Mouse (Mus musculus): ENCODE results near the gene Olfr1281. TPM values are rescaled to one million over a fixed set of nuclear protein-coding genes. Genes with fewer than 3 reads are reported as not detected.

The Olfr1281 gene
- not detected for polyA plus RNA-seq (2014; fragmentation: Illumina TruSeq; extraction: RNeasy Lipid Tissue Mini Kit (QIAGEN cat#74804); ENCODE audit: low read depth, low replicate concordance)

GRCm38 (mm10) chr2:111326220-111326619 lies at the start of gene Olfr1281:
Olfr1281 (plus strand) TSS chr2:111326520.

GRCm38 (mm10) chr2:111289836-111290235 lies 36.5 kb upstream of the Olfr1281 start, which contains the start of gene Olfr1278:
Olfr1278 (plus strand) TSS chr2:111290136.

GRCm38 (mm10) chr2:111300374-111300773 lies 25.9 kb upstream of the Olfr1281 start, which contains the start of gene Olfr1279:
Olfr1279 (plus strand) TSS chr2:111300635.

GRCm38 (mm10) chr2:111313717-111314116 lies 12.6 kb upstream of the Olfr1281 start, which contains the start of gene Olfr1280:
Olfr1280 (plus strand) TSS chr2:111314017.

GRCm38 (mm10) chr2:111335976-111336375 lies 9.7 kb downstream of the Olfr1281 start, which contains the start of gene Olfr1282:
Olfr1282 (minus strand) TSS chr2:111336076.

GRCm38 (mm10) chr2:111366490-111366889 lies 40.2 kb downstream of the Olfr1281 start, which contains the start of gene Olfr1283:
Olfr1283 (plus strand) TSS chr2:111366790.

GRCm38 (mm10) chr2:111375222-111375621 lies 48.9 kb downstream of the Olfr1281 start, which contains the start of gene Olfr1284:
Olfr1284 (plus strand) TSS chr2:111375522.

Other genes with a start within 250 kb of the Olfr1281 start
- not detected for gene Gm13941, start 220.5 kb upstream of the Olfr1281 start, polyA plus RNA-seq (2014; fragmentation: Illumina TruSeq; extraction: RNeasy Lipid Tissue Mini Kit (QIAGEN cat#74804); ENCODE audit: low read depth, low replicate concordance)
- not detected for gene Gm15130, start 173.6 kb upstream of the Olfr1281 start, polyA plus RNA-seq (2014; fragmentation: Illumina TruSeq; extraction: RNeasy Lipid Tissue Mini Kit (QIAGEN cat#74804); ENCODE audit: low read depth, low replicate concordance)
- not detected for gene 4930430A15Rik, start 96.9 kb upstream of the Olfr1281 start, polyA plus RNA-seq (2014; fragmentation: Illumina TruSeq; extraction: RNeasy Lipid Tissue Mini Kit (QIAGEN cat#74804); ENCODE audit: low read depth, low replicate concordance)
- gene Olfr1275, start 91.2 kb upstream of the Olfr1281 start, polyA plus RNA-seq (2014; fragmentation: Illumina TruSeq; extraction: RNeasy Lipid Tissue Mini Kit (QIAGEN cat#74804); ENCODE audit: low read depth, low replicate concordance), result not detected
- gene Olfr1276, start 72.0 kb upstream of the Olfr1281 start, polyA plus RNA-seq (2014; fragmentation: Illumina TruSeq; extraction: RNeasy Lipid Tissue Mini Kit (QIAGEN cat#74804); ENCODE audit: low read depth, low replicate concordance), result not detected
- gene Olfr1277, start 52.4 kb upstream of the Olfr1281 start, polyA plus RNA-seq (2014; fragmentation: Illumina TruSeq; extraction: RNeasy Lipid Tissue Mini Kit (QIAGEN cat#74804); ENCODE audit: low read depth, low replicate concordance), result not detected
- gene Olfr1278, start 36.4 kb upstream of the Olfr1281 start, polyA plus RNA-seq (2014; fragmentation: Illumina TruSeq; extraction: RNeasy Lipid Tissue Mini Kit (QIAGEN cat#74804); ENCODE audit: low read depth, low replicate concordance), result not detected
- not detected for gene Olfr1279, start 25.9 kb upstream of the Olfr1281 start, polyA plus RNA-seq (2014; fragmentation: Illumina TruSeq; extraction: RNeasy Lipid Tissue Mini Kit (QIAGEN cat#74804); ENCODE audit: low read depth, low replicate concordance)
- gene Olfr1280, start 12.5 kb upstream of the Olfr1281 start, polyA plus RNA-seq (2014; fragmentation: Illumina TruSeq; extraction: RNeasy Lipid Tissue Mini Kit (QIAGEN cat#74804); ENCODE audit: low read depth, low replicate concordance), result not detected
- not detected for gene Olfr1282, start 9.6 kb downstream of the Olfr1281 start, polyA plus RNA-seq (2014; fragmentation: Illumina TruSeq; extraction: RNeasy Lipid Tissue Mini Kit (QIAGEN cat#74804); ENCODE audit: low read depth, low replicate concordance)
- gene Olfr1283, start 40.3 kb downstream of the Olfr1281 start, polyA plus RNA-seq (2014; fragmentation: Illumina TruSeq; extraction: RNeasy Lipid Tissue Mini Kit (QIAGEN cat#74804); ENCODE audit: low read depth, low replicate concordance), result not detected
- gene Olfr1284, start 49.0 kb downstream of the Olfr1281 start, polyA plus RNA-seq (2014; fragmentation: Illumina TruSeq; extraction: RNeasy Lipid Tissue Mini Kit (QIAGEN cat#74804); ENCODE audit: low read depth, low replicate concordance), result not detected
- not detected for gene Olfr1286, start 96.6 kb downstream of the Olfr1281 start, polyA plus RNA-seq (2014; fragmentation: Illumina TruSeq; extraction: RNeasy Lipid Tissue Mini Kit (QIAGEN cat#74804); ENCODE audit: low read depth, low replicate concordance)
- not detected for gene Olfr1287, start 122.6 kb downstream of the Olfr1281 start, polyA plus RNA-seq (2014; fragmentation: Illumina TruSeq; extraction: RNeasy Lipid Tissue Mini Kit (QIAGEN cat#74804); ENCODE audit: low read depth, low replicate concordance)
- gene Olfr1288, start 147.6 kb downstream of the Olfr1281 start, polyA plus RNA-seq (2014; fragmentation: Illumina TruSeq; extraction: RNeasy Lipid Tissue Mini Kit (QIAGEN cat#74804); ENCODE audit: low read depth, low replicate concordance), result not detected
- not detected for gene Olfr1289, start 154.3 kb downstream of the Olfr1281 start, polyA plus RNA-seq (2014; fragmentation: Illumina TruSeq; extraction: RNeasy Lipid Tissue Mini Kit (QIAGEN cat#74804); ENCODE audit: low read depth, low replicate concordance)
- not detected for gene Olfr1290, start 167.3 kb downstream of the Olfr1281 start, polyA plus RNA-seq (2014; fragmentation: Illumina TruSeq; extraction: RNeasy Lipid Tissue Mini Kit (QIAGEN cat#74804); ENCODE audit: low read depth, low replicate concordance)
- gene Olfr1291-ps1, start 170.7 kb downstream of the Olfr1281 start, polyA plus RNA-seq (2014; fragmentation: Illumina TruSeq; extraction: RNeasy Lipid Tissue Mini Kit (QIAGEN cat#74804); ENCODE audit: low read depth, low replicate concordance), result not detected
- gene Olfr1293-ps, start 198.7 kb downstream of the Olfr1281 start, polyA plus RNA-seq (2014; fragmentation: Illumina TruSeq; extraction: RNeasy Lipid Tissue Mini Kit (QIAGEN cat#74804); ENCODE audit: low read depth, low replicate concordance), result not detected
- not detected for gene Olfr1294, start 213.8 kb downstream of the Olfr1281 start, polyA plus RNA-seq (2014; fragmentation: Illumina TruSeq; extraction: RNeasy Lipid Tissue Mini Kit (QIAGEN cat#74804); ENCODE audit: low read depth, low replicate concordance)
- gene Olfr1295, start 243.2 kb downstream of the Olfr1281 start, polyA plus RNA-seq (2014; fragmentation: Illumina TruSeq; extraction: RNeasy Lipid Tissue Mini Kit (QIAGEN cat#74804); ENCODE audit: low read depth, low replicate concordance), result not detected